Mouse (Mus musculus) Muller cell, postnatal 12 days (primary cell): Measurements from ENCODE around the gene Mdm1.

Experiments used
- DNase-seq: peaks from one replicate; pipeline ENCODE4 v3.0.0-alpha.2; 2015; ENCODE audit errors: inconsistent ontology term

The Mdm1 gene

GRCm38 (mm10) chr10:118141018-118141883 lies at the start of gene Mdm1:
TSS of gene Mdm1 (plus strand) at chr10:118141811.
- DNase-seq = peak; percentile 99

GRCm38 (mm10) chr10:118092745-118093144 lies 48.9 kb upstream of the Mdm1 start:
- no peak for DNase-seq

- DNase-seq = no peak
Observed at GRCm38 (mm10) chr10:118093728-118094127, 47.9 kb upstream of the Mdm1 start.

GRCm38 (mm10) chr10:118094853-118095252 lies 46.8 kb upstream of the Mdm1 start:
- DNase-seq = no peak

GRCm38 (mm10) chr10:118096223-118096622 lies 45.4 kb upstream of the Mdm1 start:
- DNase-seq = no peak

- no peak for DNase-seq
Observed at GRCm38 (mm10) chr10:118097898-118098297, 43.7 kb upstream of the Mdm1 start.

- no peak for DNase-seq
Observed at GRCm38 (mm10) chr10:118100570-118100969, 41.0 kb upstream of the Mdm1 start.

GRCm38 (mm10) chr10:118101056-118101455 lies 40.6 kb upstream of the Mdm1 start:
- DNase-seq = no peak

- DNase-seq = peak; percentile 94
Observed at GRCm38 (mm10) chr10:118103020-118103666, 38.5 kb upstream of the Mdm1 start.

GRCm38 (mm10) chr10:118103906-118104305 lies 37.7 kb upstream of the Mdm1 start:
- DNase-seq = no peak

- DNase-seq = no peak
Observed at GRCm38 (mm10) chr10:118107031-118107430, 34.6 kb upstream of the Mdm1 start.

- DNase-seq = peak; percentile 50
Observed at GRCm38 (mm10) chr10:118110006-118110920, 31.3 kb upstream of the Mdm1 start.

GRCm38 (mm10) chr10:118110921-118111301 lies 30.7 kb upstream of the Mdm1 start:
- no peak for DNase-seq

GRCm38 (mm10) chr10:118111621-118112020 lies 30.0 kb upstream of the Mdm1 start:
- no peak for DNase-seq

GRCm38 (mm10) chr10:118112294-118112893 lies 29.2 kb upstream of the Mdm1 start:
- DNase-seq = no peak

- DNase-seq = peak; percentile 30
Observed at GRCm38 (mm10) chr10:118113256-118113682, 28.3 kb upstream of the Mdm1 start.

GRCm38 (mm10) chr10:118114271-118114670 lies 27.3 kb upstream of the Mdm1 start:
- peak; percentile 22 for DNase-seq

- no peak for DNase-seq
Observed at GRCm38 (mm10) chr10:118116456-118116855, 25.2 kb upstream of the Mdm1 start.

GRCm38 (mm10) chr10:118121047-118121936 lies 20.3 kb upstream of the Mdm1 start:
- DNase-seq = no peak

GRCm38 (mm10) chr10:118121937-118122285 lies 19.7 kb upstream of the Mdm1 start:
- no peak for DNase-seq
